Mouse (Mus musculus) forebrain, postnatal 0 days (tissue): ENCODE data around the gene 1700029I15Rik. TPM values are rescaled to one million over a fixed set of nuclear protein-coding genes. Genes with fewer than 3 reads are reported as not detected.

ENCODE experiments used
- ATAC-seq: fragments of 200-750 bp; cut with Nextera tagmentation; 2 replicates; pipeline ENCODE4 v1.8.0; 2017; ENCODE audit warnings: mild to moderate bottlenecking, moderate library complexity
- DNase-seq: peaks from one replicate; pipeline ENCODE4 v3.0.0-alpha.2; 2015
- H3K27ac ChIP-seq: fragments of 300-500 bp; sonication (generic); 2 replicates; pipeline ENCODE4 v1.5.1; 2014; ENCODE audit warnings: low read depth, mild to moderate bottlenecking, antibody characterized with exemption, low read length, moderate library complexity, mixed read lengths
- H3K27me3 ChIP-seq: fragments of 300-500 bp; sonication (generic); 2 replicates; pipeline ENCODE4 v1.6.1; 2014; ENCODE audit warnings: mild to moderate bottlenecking, low read length, mixed read lengths; ENCODE audit not compliant: insufficient read depth
- H3K36me3 ChIP-seq: fragments of 300-500 bp; sonication (generic); 2 replicates; pipeline ENCODE4 v1.6.1; 2014; ENCODE audit warnings: mild to moderate bottlenecking, moderate library complexity; ENCODE audit not compliant: insufficient read depth
- H3K4me1 ChIP-seq: fragments of 300-500 bp; sonication (generic); 2 replicates; pipeline ENCODE4 v1.6.1; 2014; ENCODE audit warnings: antibody characterized with exemption; ENCODE audit not compliant: insufficient read depth
- H3K4me2 ChIP-seq: fragments of 300-500 bp; sonication (generic); 2 replicates; pipeline ENCODE4 v1.6.1; 2014; ENCODE audit warnings: low read depth, mild to moderate bottlenecking, moderate library complexity
- H3K4me3 ChIP-seq: fragments of 300-500 bp; sonication (generic); 2 replicates; pipeline ENCODE4 v1.5.1; 2014; ENCODE audit warnings: low read depth, low read length, mixed read lengths
- H3K9ac ChIP-seq: fragments of 300-500 bp; sonication (generic); 2 replicates; pipeline ENCODE4 v1.6.1; 2014; ENCODE audit warnings: mild to moderate bottlenecking
- H3K9me3 ChIP-seq: fragments of 300-500 bp; sonication (generic); 2 replicates; pipeline ENCODE4 v1.6.1; 2016; ENCODE audit warnings: low read length
- CTCF ChIP-seq: sonication (generic); IDR thresholded peaks from 2 replicates; pipeline ENCODE4 v1.5.1; 2016; ENCODE audit warnings: antibody characterized with exemption, control low read depth, low read depth
- WGBS: fragments of 180-500 bp; shearing (Covaris S2); extraction: QIAGEN DNeasy Blood & Tissue Kit; methylation state at CpG from one replicate; pipeline ENCODE4 v1.1.7; 2014; 5-methylcytosine and 5-hydroxymethylcytosine counted together
- polyA plus RNA-seq: library from polyadenylated mRNA; unstranded; fragments of >200 nt; fragmentation: Nextera tagmentation; extraction: Ambion mirVana; gene quantifications from 2 replicates; pipeline ENCODE4 v1.2.1, GENCODE M21; 2015
- total RNA-seq: library from RNA; depleted of rRNA; stranded (reverse); fragments of >200 nt; gene quantifications from 2 replicates; pipeline ENCODE4 v1.2.3, GENCODE M21; 2014

Gene 1700029I15Rik
- total and polyA plus RNA-seq, 2 experiments from 2014 or later, result 2.3 to 3.1 TPM

- TF ChIP-seq CTCF, result no peak
- WGBS, result 95% methylated on average over 7 of the region's 7 CpGs
- no peak for DNase-seq
- ATAC-seq, result no peak
- H3K27me3 ChIP-seq, result no peaks in the 10 kb centered on the region
- no peak overlapping the region for H3K4me2 ChIP-seq
- H3K9ac ChIP-seq, result no peak overlapping the region
- no peaks in the 10 kb centered on the region for H3K9me3 ChIP-seq
- H3K4me1 ChIP-seq, result 0 out of 2 replicates have a peak, but pooled peaks cover 4% of the 10 kb centered on the region
- peaks cover 79% of the 10 kb centered on the region for H3K36me3 ChIP-seq
- H3K4me3 ChIP-seq, result no peak overlapping the region
- H3K27ac ChIP-seq, result no peak overlapping the region
These were observed 39.5 kb downstream of the 1700029I15Rik start for GRCm38 (mm10) chr2:92421723-92422387.

- ATAC-seq (no peak), DNase-seq (no peak)
- peak; percentile 52 for TF ChIP-seq CTCF
- H3K4me2 ChIP-seq, result no peak overlapping the region
- WGBS, result 73% methylated on average over 10 of the region's 10 CpGs
- no peak overlapping the region for H3K27ac ChIP-seq
- H3K9ac ChIP-seq, result no peak overlapping the region
- peaks cover 72% of the 10 kb centered on the region for H3K36me3 ChIP-seq
- no peaks in the 10 kb centered on the region for H3K9me3 ChIP-seq
- H3K4me1 ChIP-seq, result 0 out of 2 replicates have a peak, but pooled peaks cover 4% of the 10 kb centered on the region
- no peaks in the 10 kb centered on the region for H3K27me3 ChIP-seq
- no peak overlapping the region for H3K4me3 ChIP-seq
These were observed 40.2 kb downstream of the 1700029I15Rik start for GRCm38 (mm10) chr2:92422388-92423135.

GRCm38 (mm10) chr2:92423156-92423555 lies 40.8 kb downstream of the 1700029I15Rik start:
- 88% methylated on average over 9 of the region's 9 CpGs for WGBS
- no peak for TF ChIP-seq CTCF
- Histone ChIP-seq H3K4me1 (peaks cover 9% of the 10 kb centered on the region; the same call in 1 of the 2 replicates), H3K4me2 (no peak overlapping the region), H3K27me3 (no peaks in the 10 kb centered on the region), H3K9ac (no peak overlapping the region), H3K4me3 (no peak overlapping the region), H3K36me3 (peaks cover 66% of the 10 kb centered on the region), H3K9me3 (no peaks in the 10 kb centered on the region), H3K27ac (peak overlapping the region; percentile 77; the same call in 1 of the 2 replicates)
- DNase-seq (no peak), ATAC-seq (no peak)

GRCm38 (mm10) chr2:92423702-92424461 lies 41.5 kb downstream of the 1700029I15Rik start:
- WGBS, result 48% methylated on average over 9 of the region's 9 CpGs
- Histone ChIP-seq H3K9ac (no peak overlapping the region), H3K9me3 (no peaks in the 10 kb centered on the region), H3K4me2 (no peak overlapping the region), H3K4me1 (peaks cover 16% of the 10 kb centered on the region), H3K4me3 (no peak overlapping the region), H3K36me3 (peaks cover 60% of the 10 kb centered on the region), H3K27ac (peak overlapping the region; percentile 77), H3K27me3 (no peaks in the 10 kb centered on the region)
- TF ChIP-seq CTCF, result no peak
- peak; percentile 62 for ATAC-seq
- peak; percentile 72 for DNase-seq

GRCm38 (mm10) chr2:92424462-92425308 lies 42.3 kb downstream of the 1700029I15Rik start:
- Histone ChIP-seq H3K4me2 (no peak overlapping the region), H3K4me1 (peaks cover 18% of the 10 kb centered on the region), H3K4me3 (no peak overlapping the region), H3K27ac (peak overlapping the region; percentile 77), H3K9ac (no peak overlapping the region), H3K36me3 (peaks cover 52% of the 10 kb centered on the region), H3K27me3 (no peaks in the 10 kb centered on the region), H3K9me3 (no peaks in the 10 kb centered on the region)
- WGBS, result 41% methylated on average over 9 of the region's 9 CpGs
- TF ChIP-seq CTCF, result no peak
- ATAC-seq (peak; percentile 73), DNase-seq (peak; percentile 60)

GRCm38 (mm10) chr2:92425366-92425765 lies 43.0 kb downstream of the 1700029I15Rik start:
- Histone ChIP-seq H3K4me3 (no peak overlapping the region), H3K9me3 (no peaks in the 10 kb centered on the region), H3K4me2 (no peak overlapping the region), H3K36me3 (peaks cover 45% of the 10 kb centered on the region), H3K9ac (no peak overlapping the region), H3K27me3 (no peaks in the 10 kb centered on the region), H3K4me1 (peaks cover 18% of the 10 kb centered on the region), H3K27ac (peak overlapping the region; percentile 77)
- 59% methylated on average over 4 of the region's 4 CpGs for WGBS
- no peak for TF ChIP-seq CTCF
- ATAC-seq, result no peak
- no peak for DNase-seq
